Mouse (Mus musculus) right cerebral cortex, postnatal 36 days (tissue): ENCODE measurements at regions not wholly inside any gene's neighbourhood (a gene's known extent, or its start where the extent isn't known, plus 50 kb on each side); places are given as distances from the start of the nearest gene placed in this dataset.
A peak's percentile ranks its signal among the peaks of the same experiment; 100 is the strongest.

Experiments used
- DNase-seq, 2 experiments: peaks; one replicate each; pipeline ENCODE4 v3.0.0; 2022; ENCODE audit warnings: low spot score in 2 of 2, mixed read lengths in 1 of 2

GRCm38 (mm10) chr7:70219310-70219709, 147.2 kb downstream of the Nr2f2 start:
- DNase-seq: no peak

- no peak for DNase-seq
These were observed 149.4 kb downstream of the Nr2f2 start for GRCm38 (mm10) chr7:70217137-70217536.

- no peak for DNase-seq
These were observed 152.5 kb downstream of the Nr2f2 start for GRCm38 (mm10) chr7:70213970-70214520.

GRCm38 (mm10) chr7:70205900-70206299, 160.6 kb downstream of the Nr2f2 start:
- DNase-seq: no peak

GRCm38 (mm10) chr7:70200188-70200587, 166.3 kb downstream of the Nr2f2 start:
- no peak for DNase-seq

- no peak for DNase-seq
These were observed 187.6 kb downstream of the Nr2f2 start for GRCm38 (mm10) chr7:70178956-70179355.

- DNase-seq: no peak
These were observed 188.5 kb downstream of the Nr2f2 start for GRCm38 (mm10) chr7:70178006-70178405.

- DNase-seq: no peak
These were observed 189.8 kb downstream of the Nr2f2 start for GRCm38 (mm10) chr7:70176686-70177259.

- DNase-seq: no peak
These were observed 190.4 kb downstream of the Nr2f2 start for GRCm38 (mm10) chr7:70176086-70176485.

- DNase-seq: no peak
These were observed 194.1 kb downstream of the Nr2f2 start for GRCm38 (mm10) chr7:70172431-70172830.

- no peak for DNase-seq
These were observed 195.1 kb downstream of the Nr2f2 start for GRCm38 (mm10) chr7:70171456-70171855.

- no peak for DNase-seq
These were observed 198.5 kb downstream of the Nr2f2 start for GRCm38 (mm10) chr7:70168080-70168479.

- DNase-seq: no peak
These were observed 200.5 kb downstream of the Nr2f2 start for GRCm38 (mm10) chr7:70166081-70166480.

GRCm38 (mm10) chr7:70165501-70165900, 201.0 kb downstream of the Nr2f2 start:
- DNase-seq: no peak

GRCm38 (mm10) chr7:70164691-70165193, 201.8 kb downstream of the Nr2f2 start:
- DNase-seq: no peak

- no peak for DNase-seq
These were observed 208.0 kb downstream of the Nr2f2 start for GRCm38 (mm10) chr7:70158531-70158930.

- DNase-seq: no peak
These were observed 221.7 kb downstream of the Nr2f2 start for GRCm38 (mm10) chr7:70144726-70145271.

- no peak for DNase-seq
These were observed 229.7 kb downstream of the Nr2f2 start for GRCm38 (mm10) chr7:70136837-70137236.

- no peak for DNase-seq
These were observed 231.1 kb downstream of the Nr2f2 start for GRCm38 (mm10) chr7:70135416-70135815.

- DNase-seq: peak in 1 of 2 experiments; percentile 1
These were observed 236.6 kb downstream of the Nr2f2 start for GRCm38 (mm10) chr7:70129963-70130362.

- DNase-seq: no peak
These were observed 243.7 kb downstream of the Nr2f2 start for GRCm38 (mm10) chr7:70122818-70123217.

GRCm38 (mm10) chr7:70119517-70119916, 247.0 kb downstream of the Nr2f2 start:
- no peak for DNase-seq

- DNase-seq: no peak
These were observed 247.6 kb downstream of the Nr2f2 start for GRCm38 (mm10) chr7:70118971-70119370.
